27 mouse cellular contexts compared by ENCODE assay signal in genomic region chr5:44659651-44660050, GRCm38 (mm10).
DNase-seq lines count a peak whose midpoint lies in the region; ATAC-seq and TF ChIP-seq lines count a peak whose summit lies in the region.
"Had no signal": no experiment of that assay in that cellular context is flagged by ENCODE, and none has a peak within 500 bp of the region (broad histone marks: within the 10 kb centered on the region; RNA-seq: fewer than 3 reads in every experiment).

No protein-coding gene starts in this region.

- no peaks in the 10 kb centered on the region for H3K9me3 ChIP-seq in heart, embryonic 11.5 days (replicated peaks; ENCODE audit: control insufficient read depth, low read length)
- H3K9me3 ChIP-seq in lung, embryonic 14.5 days (ENCODE audit: low read depth, low read length) = no peaks in the 10 kb centered on the region
- H3K9me3 ChIP-seq in forebrain, embryonic 16.5 days (ENCODE audit: control insufficient read depth, low read length) = no peaks in the 10 kb centered on the region; the same call in 1 of the 2 replicates
- H3K9me3 ChIP-seq: embryonic facial prominence, embryonic 12.5 days; G1E; heart, embryonic 13.5 days; limb, embryonic 13.5 days; liver, embryonic 12.5 days had no signal

- no peak overlapping the region for H3K4me2 ChIP-seq in heart, embryonic 11.5 days
- no peak overlapping the region for H3K4me2 ChIP-seq in lung, embryonic 14.5 days
- H3K4me2 ChIP-seq in forebrain, embryonic 16.5 days (ENCODE audit: low read length) = no peak overlapping the region
- H3K4me2 ChIP-seq: embryonic facial prominence, embryonic 12.5 days; heart, embryonic 13.5 days; limb, embryonic 13.5 days; liver, embryonic 12.5 days had no signal

- 83% methylated on average over 11 of the region's 11 CpGs for WGBS in heart, embryonic 11.5 days (ENCODE audit: insufficient replicate concordance)
- 76% methylated on average over 11 of the region's 11 CpGs for WGBS in lung, embryonic 14.5 days
- 75% methylated on average over 11 of the region's 11 CpGs for WGBS in forebrain, embryonic 16.5 days

- no peak overlapping the region for H3K27ac ChIP-seq in heart, embryonic 11.5 days (ENCODE audit: low read depth, low read length)
- H3K27ac ChIP-seq in lung, embryonic 14.5 days (ENCODE audit: low read depth) = 0 out of 2 replicates have a peak overlapping the region, but pooled peaks have one; percentile 12
- peak overlapping the region; percentile 52 for H3K27ac ChIP-seq in forebrain, embryonic 16.5 days (ENCODE audit: low read length)
- H3K27ac ChIP-seq: embryonic facial prominence, embryonic 12.5 days; heart, embryonic 13.5 days; hindbrain, postnatal 0 days; limb, embryonic 13.5 days; liver, embryonic 12.5 days had no signal

- no peak for TF ChIP-seq CTCF in lung, embryonic 14.5 days (IDR thresholded peaks at IDR 0.05; ENCODE audit: low read depth)

- H3K4me3 ChIP-seq in heart, embryonic 11.5 days (ENCODE audit: low read depth, low read length) = no peak overlapping the region
- no peak overlapping the region for H3K4me3 ChIP-seq in lung, embryonic 14.5 days (ENCODE audit: low read depth, low read length)
- no peak overlapping the region for H3K4me3 ChIP-seq in forebrain, embryonic 16.5 days (replicated peaks; ENCODE audit: low read length)
- H3K4me3 ChIP-seq: embryonic facial prominence, embryonic 12.5 days; heart, embryonic 13.5 days; limb, embryonic 13.5 days; liver, embryonic 12.5 days had no signal

- no peaks in the 10 kb centered on the region for H3K27me3 ChIP-seq in heart, embryonic 11.5 days (ENCODE audit: control insufficient read depth, insufficient read depth, low read length)
- no peaks in the 10 kb centered on the region for H3K27me3 ChIP-seq in lung, embryonic 14.5 days (ENCODE audit: insufficient read depth, low read length)
- no peaks in the 10 kb centered on the region for H3K27me3 ChIP-seq in forebrain, embryonic 16.5 days (replicated peaks; ENCODE audit: control insufficient read depth, insufficient read depth, low read length)
- H3K27me3 ChIP-seq: CH12.LX; embryonic facial prominence, embryonic 12.5 days; heart, embryonic 13.5 days; limb, embryonic 13.5 days; liver, embryonic 12.5 days had no signal

- ATAC-seq in heart, embryonic 11.5 days (replicated peaks; ENCODE audit: insufficient number of reproducible peaks, low FRiP score, low TSS enrichment) = no peak
- ATAC-seq in lung, embryonic 14.5 days (ENCODE audit: insufficient read depth) = no peak
- peak; percentile 80 for ATAC-seq in forebrain, embryonic 16.5 days
- ATAC-seq: hindbrain, postnatal 0 days; intestine, embryonic 16.5 days; liver, embryonic 12.5 days; Patski had no signal

- no peaks in the 10 kb centered on the region for H3K4me1 ChIP-seq in heart, embryonic 11.5 days (ENCODE audit: control insufficient read depth, insufficient read depth, low read length)
- H3K4me1 ChIP-seq in lung, embryonic 14.5 days (ENCODE audit: insufficient read depth) = no peaks in the 10 kb centered on the region
- no peaks in the 10 kb centered on the region; the same call in 1 of the 2 replicates for H3K4me1 ChIP-seq in forebrain, embryonic 16.5 days (replicated peaks; ENCODE audit: control insufficient read depth, insufficient read depth, low read length)
- H3K4me1 ChIP-seq: embryonic facial prominence, embryonic 12.5 days; limb, embryonic 13.5 days; liver, embryonic 12.5 days had no signal

- H3K36me3 ChIP-seq in heart, embryonic 11.5 days (ENCODE audit: control insufficient read depth, insufficient read depth, low read length) = no peaks in the 10 kb centered on the region
- H3K36me3 ChIP-seq in lung, embryonic 14.5 days (ENCODE audit: insufficient read depth) = no peaks in the 10 kb centered on the region
- no peaks in the 10 kb centered on the region for H3K36me3 ChIP-seq in forebrain, embryonic 16.5 days (ENCODE audit: control insufficient read depth, insufficient read depth)
- H3K36me3 ChIP-seq: embryonic facial prominence, embryonic 12.5 days; G1E; heart, embryonic 13.5 days; limb, embryonic 13.5 days; liver, embryonic 12.5 days had no signal

- DNase-seq in heart, adult 11 months = peak; percentile 43
- no peak for DNase-seq in lung, embryonic 14.5 days
- DNase-seq in lung, postnatal 14 days = no peak
- DNase-seq in brain, adult 2 months (ENCODE audit: low read depth, low spot score) = peak; percentile 53
- no peak for DNase-seq in thymus, postnatal 25 days
- DNase-seq: adrenal gland, postnatal 36 days; B cell, adult 2 months; cerebellum, adult 18-20 months; cerebellum, postnatal 14 days; gastrocnemius, postnatal 10 days; heart, adult 18-20 months; heart, postnatal 14 days; kidney, adult 9 months; lung, adult 18-20 months; midbrain, embryonic 14.5 days; thymus, postnatal 36 days had no signal

- no peak overlapping the region for H3K9ac ChIP-seq in heart, embryonic 11.5 days (ENCODE audit: low read depth, low read length)
- no peak overlapping the region for H3K9ac ChIP-seq in lung, embryonic 14.5 days
- no peak overlapping the region for H3K9ac ChIP-seq in forebrain, embryonic 16.5 days (replicated peaks; ENCODE audit: low read depth, low read length)
- H3K9ac ChIP-seq: embryonic facial prominence, embryonic 12.5 days; heart, embryonic 13.5 days; limb, embryonic 13.5 days; liver, embryonic 12.5 days had no signal

Comparison
In these comparisons a context has a peak if more than half of its experiments do, and no peak if none do; other contexts are left out.
1. DNase-seq: peak in heart, adult 11 months (single experiment) and brain, adult 2 months (single experiment); none in lung, embryonic 14.5 days (single experiment), lung, postnatal 14 days (single experiment) and thymus, postnatal 25 days (single experiment).